Mouse (Mus musculus) spleen, adult 2 months (tissue): ENCODE measurements around the gene Eppin. TPM values are rescaled to one million over a fixed set of nuclear protein-coding genes. Genes with fewer than 3 reads are reported as not detected.

Source experiments
- DNase-seq, 2 experiments: peaks; one replicate each; pipeline versions ENCODE4 v3.0.0 to v3.0.0-alpha.2; 2012 to 2021; ENCODE audit warnings: low spot score in 2 of 2, low read depth in 1 of 2
- H3K27ac ChIP-seq: fragments of 200-500 bp; 2 replicates; pipeline ENCODE4 v1.5.1; 2012; ENCODE audit warnings: low read length, inconsistent platforms; ENCODE audit not compliant: insufficient read depth
- H3K27me3 ChIP-seq: fragments of 200-500 bp; 2 replicates; pipeline ENCODE4 v1.6.1; 2012; ENCODE audit warnings: mild to moderate bottlenecking, moderate library complexity, low read length, inconsistent platforms; ENCODE audit not compliant: control insufficient read depth, insufficient read depth
- H3K36me3 ChIP-seq: fragments of 200-500 bp; 2 replicates; pipeline ENCODE4 v1.6.1; 2012; ENCODE audit warnings: mild to moderate bottlenecking, low read length, inconsistent platforms; ENCODE audit not compliant: control insufficient read depth, insufficient read depth
- H3K4me1 ChIP-seq: fragments of 200-500 bp; 2 replicates; pipeline ENCODE4 v1.6.1; 2011; ENCODE audit warnings: inconsistent platforms; ENCODE audit not compliant: control insufficient read depth, insufficient read depth, insufficient read length
- H3K4me3 ChIP-seq: fragments of 200-500 bp; 2 replicates; pipeline ENCODE4 v1.5.1; 2011; ENCODE audit warnings: mild to moderate bottlenecking, inconsistent platforms; ENCODE audit not compliant: insufficient read depth, insufficient read length; ENCODE audit errors: extremely low read depth
- CTCF ChIP-seq: fragments of 200-500 bp; IDR thresholded peaks from 2 replicates; pipeline ENCODE4 v1.5.1; 2011; ENCODE audit warnings: mild to moderate bottlenecking, inconsistent platforms; ENCODE audit not compliant: insufficient read depth, insufficient read length, insufficient replicate concordance; ENCODE audit errors: extremely low read depth
- POLR2A ChIP-seq: fragments of 200-500 bp; IDR thresholded peaks from 2 replicates; pipeline ENCODE4 v1.6.1; 2011; ENCODE audit warnings: low read depth, low read length, inconsistent platforms
- WGBS: fragments of 180-500 bp; shearing (Covaris S2); methylation state at CpG from one replicate; pipeline ENCODE4 v1.1.7; 2018; 5-methylcytosine and 5-hydroxymethylcytosine counted together
- polyA plus RNA-seq: library from polyadenylated mRNA; depleted of rRNA; stranded (reverse); fragments of >200 nt; gene quantifications from 2 replicates; pipeline ENCODE4 v1.2.3, GENCODE M21; 2012; rRNA removed

Gene Eppin
- polyA plus RNA-seq: not detected in 2 replicates

DNA sequence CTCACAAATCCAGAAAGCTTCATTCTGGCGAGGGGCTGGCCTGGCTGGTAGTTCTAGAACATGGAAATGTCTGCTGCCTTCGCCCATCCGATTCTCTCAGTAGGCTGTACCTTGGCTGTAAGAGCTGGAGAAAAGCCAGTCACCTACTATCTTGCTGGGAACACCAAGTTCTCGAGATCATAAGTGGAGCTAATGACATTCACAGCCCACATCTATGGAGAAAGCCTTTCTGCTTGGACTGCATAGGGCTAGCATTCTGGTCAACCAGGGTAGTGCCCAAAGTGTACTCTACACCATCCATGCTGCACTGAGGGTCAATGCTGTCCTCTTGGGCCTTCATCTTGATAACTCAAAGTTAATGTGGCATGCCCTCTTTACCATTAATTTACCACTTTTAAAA lies at the start of gene Eppin:
Gene Eppin, minus strand, starts transcription at position 101 of the 400 bp plus-strand sequence.
- no peak within 1 kb of the TSS for H3K27ac ChIP-seq
- 0 out of 2 replicates have a peak, but pooled peaks cover 1% of the 10 kb centered on the region for H3K27me3 ChIP-seq
- no peaks in the 10 kb centered on the region for H3K36me3 ChIP-seq
- no peak for DNase-seq
- H3K4me1 ChIP-seq: no peaks in the 10 kb centered on the region
- no peak within 1 kb of the TSS for H3K4me3 ChIP-seq
- WGBS: 81% methylated on average over 4 of the region's 4 CpGs
- TF ChIP-seq CTCF (no peak), POLR2A (no peak)

DNA sequence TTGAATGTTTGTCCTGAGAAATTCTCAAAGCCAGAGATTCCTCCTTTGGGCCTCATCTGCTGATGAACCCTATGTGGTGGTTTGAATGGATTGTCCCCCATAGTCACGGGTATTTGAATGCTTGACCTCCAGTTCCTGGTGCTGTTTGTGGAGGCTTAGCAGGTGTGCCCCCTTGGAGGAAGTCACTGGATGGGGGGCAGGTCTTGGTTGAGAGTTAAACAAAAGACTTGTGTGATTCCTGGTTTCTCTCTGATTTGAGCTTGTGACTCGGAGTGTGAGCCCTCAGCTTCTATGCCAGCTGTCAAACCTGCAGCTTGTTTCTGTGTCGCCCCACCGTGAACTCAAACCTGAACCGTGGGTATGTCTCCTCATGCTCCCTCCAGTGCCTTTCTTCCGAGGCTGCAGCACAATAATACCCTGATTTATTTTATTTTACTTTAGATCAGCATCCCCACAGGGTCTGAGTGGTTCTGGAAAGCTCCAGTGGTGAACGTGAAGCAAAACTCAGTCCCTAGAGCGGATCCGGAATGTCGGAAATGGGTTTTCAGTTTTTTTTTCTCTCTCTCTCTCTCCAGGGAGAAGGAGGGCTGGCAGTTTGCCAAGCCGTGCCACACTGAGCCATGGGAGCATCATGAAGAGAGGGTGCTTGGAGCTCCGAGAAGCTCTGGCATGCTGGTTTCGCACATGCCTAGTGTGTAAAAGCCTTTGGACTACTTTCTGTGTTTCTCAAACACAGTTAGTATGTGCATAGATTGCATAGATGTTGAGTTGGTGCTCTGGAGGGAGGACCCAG lies 48.7 kb upstream of the Eppin start:
- no peaks in the 10 kb centered on the region for H3K36me3 ChIP-seq
- H3K27ac ChIP-seq: no peak overlapping the region
- H3K4me3 ChIP-seq: no peak overlapping the region
- 85% methylated on average over 13 of the region's 13 CpGs for WGBS
- no peak for TF ChIP-seq CTCF
- no peak for TF ChIP-seq POLR2A
- H3K4me1 ChIP-seq: peaks cover 5% of the 10 kb centered on the region; the same call in 1 of the 2 replicates
- no peaks in the 10 kb centered on the region for H3K27me3 ChIP-seq
- DNase-seq: no peak

DNA sequence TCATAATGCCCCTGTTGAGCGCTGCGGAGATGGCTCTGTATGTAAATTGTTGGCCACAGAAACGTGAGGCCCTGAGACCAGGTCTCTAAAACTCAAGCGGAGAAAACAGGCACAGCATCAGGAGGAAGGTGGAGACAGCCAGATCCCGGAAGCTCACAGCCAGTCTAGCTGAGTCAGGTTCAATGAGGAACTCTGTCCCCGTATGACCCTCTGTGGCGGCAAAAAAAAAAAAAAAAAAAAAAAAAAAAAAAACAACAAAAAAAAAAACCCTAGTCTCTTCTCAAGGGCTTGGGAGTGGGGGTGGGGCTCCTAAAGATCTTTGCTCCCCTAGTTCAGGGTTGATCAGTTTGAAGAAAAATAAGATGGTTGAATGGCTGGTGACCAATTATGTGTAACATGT lies 47.7 kb upstream of the Eppin start:
- no peak overlapping the region for H3K27ac ChIP-seq
- H3K36me3 ChIP-seq: no peaks in the 10 kb centered on the region
- H3K4me3 ChIP-seq: no peak overlapping the region
- H3K4me1 ChIP-seq: peaks cover 5% of the 10 kb centered on the region; the same call in 1 of the 2 replicates
- TF ChIP-seq CTCF: no peak
- no peak for TF ChIP-seq POLR2A
- H3K27me3 ChIP-seq: no peaks in the 10 kb centered on the region
- DNase-seq: no peak
- WGBS: 14% methylated on average over 7 of the region's 7 CpGs

DNA sequence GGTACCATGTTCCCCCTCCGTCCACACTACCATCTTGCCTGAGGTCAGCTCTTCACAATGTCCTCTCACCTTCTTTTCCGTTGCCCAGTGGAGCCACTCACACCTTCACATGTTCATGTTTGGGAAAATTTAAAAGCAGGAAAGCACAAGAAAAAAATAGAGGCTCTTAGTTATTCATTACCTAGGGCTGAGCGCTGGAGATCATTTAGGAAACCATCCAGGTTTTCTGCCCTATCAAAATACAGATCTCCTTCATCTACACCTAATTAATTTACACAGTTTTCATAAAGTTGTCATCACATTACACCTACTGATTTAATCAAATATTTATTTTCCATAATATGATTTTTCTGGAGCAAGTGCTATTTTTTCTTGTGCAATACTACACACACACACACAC lies 45.3 kb upstream of the Eppin start, which contains the start of gene Wfdc16:
Gene Wfdc16, minus strand, starts transcription at position 101 of the 400 bp plus-strand sequence.
- 89% methylated on average over 3 of the region's 3 CpGs for WGBS
- no peaks in the 10 kb centered on the region for H3K36me3 ChIP-seq

DNA sequence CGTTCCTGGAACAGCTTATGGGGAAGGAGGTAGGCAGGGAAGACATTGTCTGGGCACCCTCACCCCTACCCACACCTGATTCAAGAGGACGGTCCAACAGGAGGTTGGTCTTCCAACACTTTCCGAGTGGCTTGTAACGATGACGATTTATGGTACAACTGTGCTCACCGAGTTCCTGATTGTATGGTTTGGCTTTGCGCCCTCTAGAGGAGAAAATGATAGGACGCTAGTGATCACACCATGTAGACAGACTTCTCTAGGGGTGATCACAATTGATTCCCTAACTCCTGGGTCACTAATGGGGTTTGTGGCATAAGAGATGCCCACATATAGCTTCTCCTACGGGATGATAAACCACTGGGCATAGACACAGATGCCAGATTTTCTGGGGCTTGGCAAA lies 41.9 kb upstream of the Eppin start:
- WGBS: 90% methylated on average over 9 of the region's 9 CpGs
- no peak overlapping the region for H3K4me3 ChIP-seq
- no peak overlapping the region for H3K27ac ChIP-seq
- no peaks in the 10 kb centered on the region for H3K4me1 ChIP-seq
- no peak for DNase-seq
- H3K27me3 ChIP-seq: no peaks in the 10 kb centered on the region
- no peak for TF ChIP-seq POLR2A
- no peak for TF ChIP-seq CTCF
- H3K36me3 ChIP-seq: no peaks in the 10 kb centered on the region

More for the DNA sequence above, 45.3 kb upstream of the Eppin start, which contains the start of gene Wfdc16:
- Histone ChIP-seq H3K27me3 (no peaks in the 10 kb centered on the region), H3K4me1 (peaks cover 5% of the 10 kb centered on the region; the same call in 1 of the 2 replicates), H3K4me3 (no peak within 1 kb of the TSS), H3K27ac (no peak within 1 kb of the TSS)
- no peak for DNase-seq
- TF ChIP-seq CTCF (no peak), POLR2A (no peak)

DNA sequence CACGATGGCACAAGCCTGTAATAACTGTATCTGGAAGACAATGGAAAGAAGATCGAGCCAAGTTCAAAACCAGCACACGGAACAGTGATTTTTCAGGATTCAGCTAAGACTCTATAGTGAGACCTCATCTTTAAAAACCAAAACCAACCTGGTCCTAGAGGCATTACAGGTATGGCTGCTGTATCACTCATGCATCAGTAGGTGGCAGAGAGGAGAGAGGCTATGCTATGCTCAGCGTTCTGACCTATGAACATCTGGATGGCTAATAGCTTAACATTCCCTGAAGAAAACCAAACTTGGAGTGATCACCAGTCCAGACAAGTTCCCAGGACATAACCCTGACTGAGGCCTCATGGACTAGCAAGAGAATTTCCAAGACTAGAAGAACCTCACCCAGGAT lies 28.4 kb upstream of the Eppin start:
- DNase-seq: no peak
- Histone ChIP-seq H3K27ac (no peak overlapping the region), H3K4me1 (no peaks in the 10 kb centered on the region), H3K36me3 (no peaks in the 10 kb centered on the region), H3K4me3 (no peak overlapping the region), H3K27me3 (no peaks in the 10 kb centered on the region)
- TF ChIP-seq POLR2A (no peak), CTCF (no peak)
- WGBS: 65% methylated on average over 4 of the region's 4 CpGs

DNA sequence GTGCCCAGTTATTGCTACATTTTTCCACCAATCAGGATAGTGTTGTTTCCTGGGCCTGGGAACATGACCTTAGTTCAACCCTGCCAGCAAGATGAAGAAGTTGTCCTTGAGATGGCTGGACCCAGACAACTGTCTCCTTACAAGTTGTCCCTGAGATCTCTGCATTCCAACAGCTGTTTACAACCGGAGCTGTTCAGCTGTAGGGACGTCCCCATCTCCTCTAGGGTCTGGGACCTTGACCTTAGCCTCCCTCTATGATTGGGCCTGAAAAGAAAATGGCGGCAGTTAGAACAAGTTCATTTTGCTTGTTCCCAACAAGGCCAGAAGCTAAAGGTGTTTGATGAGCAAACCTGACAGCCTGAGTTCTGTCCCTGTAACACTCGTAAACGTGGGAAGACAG lies 25.7 kb upstream of the Eppin start:
- Histone ChIP-seq H3K36me3 (no peaks in the 10 kb centered on the region), H3K27me3 (no peaks in the 10 kb centered on the region), H3K4me3 (no peak overlapping the region), H3K27ac (no peak overlapping the region), H3K4me1 (no peaks in the 10 kb centered on the region)
- no peak for TF ChIP-seq POLR2A
- no peak for DNase-seq
- WGBS: 84% methylated on average over 5 of the region's 5 CpGs
